Mouse (Mus musculus): Measurements from ENCODE around the gene 1700016H13Rik.

GRCm38 (mm10) chr5:103628499-103628898, 27.3 kb downstream of the 1700016H13Rik start:
- TF ChIP-seq CTCF (IDR thresholded peaks at IDR 0.05; ENCODE audit: low read depth) (no peak), EP300 (IDR thresholded peaks at IDR 0.05; ENCODE audit: low read depth) (no peak)

Measured in liver, embryonic 14.5 days (tissue).